Mouse (Mus musculus): ENCODE results near the gene Tjp2.

GRCm38 (mm10) chr19:24223851-24224251 lies 979 bp downstream of the Tjp2 start:
- TF ChIP-seq POLR2AphosphoS5 (IDR thresholded peaks at IDR 0.05; ENCODE audit: insufficient replicate concordance, low read depth, low read length) (no peak), CTCF (IDR thresholded peaks at IDR 0.05; ENCODE audit: low read depth, low read length) (no peak), TAL1 (conservative IDR thresholded peaks at IDR 0.05; ENCODE audit: low read depth, low read length) (no peak), GATA2 (IDR thresholded peaks at IDR 0.05; ENCODE audit: borderline replicate concordance, low read depth, low read length) (no peak), GATA1 (IDR thresholded peaks at IDR 0.05; ENCODE audit: borderline replicate concordance, low read length) (no peak)

Data from G1E (cell line).